Mouse (Mus musculus): Measurements from ENCODE around the gene Galnt16.

Galnt16 gene

GRCm38 (mm10) chr12:80598756-80599155 lies 80.7 kb downstream of the Galnt16 start:
- DNase-seq (ENCODE audit: low spot score in 2 of 2): peak; percentile 79 to 83

GRCm38 (mm10) chr12:80601597-80602269 lies 83.7 kb downstream of the Galnt16 start:
- no peak for DNase-seq (ENCODE audit: low spot score in 2 of 2)

- DNase-seq (ENCODE audit: low spot score in 2 of 2): no peak
These were observed 84.4 kb downstream of the Galnt16 start for GRCm38 (mm10) chr12:80602432-80602831.

- peak; percentile 53 to 65 for DNase-seq (ENCODE audit: low spot score in 2 of 2)
These were observed 85.5 kb downstream of the Galnt16 start for GRCm38 (mm10) chr12:80603566-80603965.

GRCm38 (mm10) chr12:80604218-80604617 lies 86.1 kb downstream of the Galnt16 start:
- DNase-seq (ENCODE audit: low spot score in 2 of 2): peak in 1 of 2 experiments; percentile 68

- no peak for DNase-seq (ENCODE audit: low spot score in 2 of 2)
These were observed 90.5 kb downstream of the Galnt16 start for GRCm38 (mm10) chr12:80608576-80608975.

GRCm38 (mm10) chr12:80609928-80610327 lies 91.9 kb downstream of the Galnt16 start:
- no peak for DNase-seq (ENCODE audit: low spot score in 2 of 2)

- DNase-seq (ENCODE audit: low spot score in 2 of 2): no peak
These were observed 94.2 kb downstream of the Galnt16 start for GRCm38 (mm10) chr12:80612113-80612791.

- DNase-seq (ENCODE audit: low spot score in 2 of 2): no peak
These were observed 97.5 kb downstream of the Galnt16 start for GRCm38 (mm10) chr12:80615371-80616257.

GRCm38 (mm10) chr12:80620501-80620900 lies 102.4 kb downstream of the Galnt16 start:
- no peak for DNase-seq (ENCODE audit: low spot score in 2 of 2)

GRCm38 (mm10) chr12:80631790-80632189 lies 113.7 kb downstream of the Galnt16 start:
- no peak for DNase-seq (ENCODE audit: low spot score in 2 of 2)

GRCm38 (mm10) chr12:80642725-80643692 lies 124.9 kb downstream of the Galnt16 start:
- DNase-seq (ENCODE audit: low spot score in 2 of 2): peak; percentile 44 to 59

- DNase-seq (ENCODE audit: low spot score in 2 of 2): peak; percentile 95 to 97
These were observed 125.8 kb downstream of the Galnt16 start, which contains the start of the genes Slc39a9 and Erh for GRCm38 (mm10) chr12:80643693-80644505. Gene Slc39a9, plus strand, starts transcription at chr12:80643883. Gene Erh, minus strand, starts transcription at chr12:80644341.

- DNase-seq (ENCODE audit: low spot score in 2 of 2): no peak
These were observed 126.4 kb downstream of the Galnt16 start for GRCm38 (mm10) chr12:80644506-80644868.

GRCm38 (mm10) chr12:80646377-80646776 lies 128.3 kb downstream of the Galnt16 start:
- DNase-seq (ENCODE audit: low spot score in 2 of 2): no peak

GRCm38 (mm10) chr12:80653951-80654658 lies 136.0 kb downstream of the Galnt16 start:
- DNase-seq (ENCODE audit: low spot score in 2 of 2): no peak

- DNase-seq (ENCODE audit: low spot score in 2 of 2): no peak
These were observed 136.6 kb downstream of the Galnt16 start for GRCm38 (mm10) chr12:80654659-80655025.

- no peak for DNase-seq (ENCODE audit: low spot score in 2 of 2)
These were observed 140.6 kb downstream of the Galnt16 start for GRCm38 (mm10) chr12:80658661-80659060.

- DNase-seq (ENCODE audit: low spot score in 2 of 2): no peak
These were observed 144.2 kb downstream of the Galnt16 start for GRCm38 (mm10) chr12:80662322-80662721.

GRCm38 (mm10) chr12:80663935-80664334 lies 145.9 kb downstream of the Galnt16 start:
- DNase-seq (ENCODE audit: low spot score in 2 of 2): no peak
